Mouse (Mus musculus) right cerebral cortex, adult 2 months (tissue): ENCODE results near the gene Myl7.
"Not testable (repeated sequence)": the region's sequence is repeated elsewhere in the genome, so short reads cannot be mapped to it uniquely, and the experiment has no call there.

ENCODE experiments used
- DNase-seq, 2 experiments: peaks; one replicate each; pipeline ENCODE4 v3.0.0; 2021 to 2022; ENCODE audit warnings: low spot score in 2 of 2

Myl7 gene

GRCm38 (mm10) chr11:5904357-5904756 lies 5.8 kb upstream of the Myl7 start:
- no peak for DNase-seq

- peak; percentile 31 to 54 for DNase-seq
Measured at GRCm38 (mm10) chr11:5903844-5904243, 5.3 kb upstream of the Myl7 start.

- DNase-seq, result no peak
Measured at GRCm38 (mm10) chr11:5902390-5902789, 3.8 kb upstream of the Myl7 start.

- peak; percentile 49 to 63 for DNase-seq
Measured at GRCm38 (mm10) chr11:5901950-5902349, 3.4 kb upstream of the Myl7 start.

- DNase-seq, result no peak
Measured at GRCm38 (mm10) chr11:5901320-5901719, 2.7 kb upstream of the Myl7 start.

- no peak for DNase-seq
Measured at GRCm38 (mm10) chr11:5899286-5899685, 704 bp upstream of the Myl7 start.

GRCm38 (mm10) chr11:5897839-5898238 lies 743 bp downstream of the Myl7 start:
- DNase-seq, result no peak

GRCm38 (mm10) chr11:5897230-5897629 lies 1.4 kb downstream of the Myl7 start:
- no peak for DNase-seq

GRCm38 (mm10) chr11:5893807-5894206 lies 4.8 kb downstream of the Myl7 start:
- no peak for DNase-seq

- no peak for DNase-seq
Measured at GRCm38 (mm10) chr11:5892810-5893368, 5.7 kb downstream of the Myl7 start.

GRCm38 (mm10) chr11:5892151-5892591 lies 6.4 kb downstream of the Myl7 start:
- no peak for DNase-seq

- DNase-seq, result not testable (repeated sequence)
Measured at GRCm38 (mm10) chr11:5888563-5888962, 10.0 kb downstream of the Myl7 start.

- no peak for DNase-seq
Measured at GRCm38 (mm10) chr11:5887250-5887649, 11.3 kb downstream of the Myl7 start.

- peak; percentile 59 to 79 for DNase-seq
Measured at GRCm38 (mm10) chr11:5886187-5886586, 12.4 kb downstream of the Myl7 start.

GRCm38 (mm10) chr11:5882518-5882917 lies 16.1 kb downstream of the Myl7 start:
- DNase-seq, result no peak

GRCm38 (mm10) chr11:5879905-5880304 lies 18.7 kb downstream of the Myl7 start:
- peak; percentile 50 to 52 for DNase-seq

GRCm38 (mm10) chr11:5878661-5879060 lies 19.9 kb downstream of the Myl7 start:
- DNase-seq, result no peak

- DNase-seq, result peak; percentile 98 to 99
Measured at GRCm38 (mm10) chr11:5877921-5878526, 20.6 kb downstream of the Myl7 start, which contains the start of gene Pold2. TSS of gene Pold2 (minus strand) at chr11:5878292.

GRCm38 (mm10) chr11:5877421-5877820 lies 21.2 kb downstream of the Myl7 start:
- no peak for DNase-seq

GRCm38 (mm10) chr11:5873192-5873591 lies 25.4 kb downstream of the Myl7 start:
- DNase-seq, result no peak

GRCm38 (mm10) chr11:5872707-5873106 lies 25.9 kb downstream of the Myl7 start:
- DNase-seq, result no peak

GRCm38 (mm10) chr11:5870069-5870468 lies 28.5 kb downstream of the Myl7 start:
- DNase-seq, result no peak

- DNase-seq, result no peak
Measured at GRCm38 (mm10) chr11:5869331-5869730, 29.3 kb downstream of the Myl7 start.

- no peak for DNase-seq
Measured at GRCm38 (mm10) chr11:5868324-5868723, 30.3 kb downstream of the Myl7 start.
